Mouse (Mus musculus) ES-E14 (cell line): ENCODE results near the gene H2-Aa.

ENCODE experiments used
- MAFK ChIP-seq: IDR thresholded peaks from 2 replicates; pipeline ENCODE4 v1.6.1; 2014; ENCODE audit warnings: mild to moderate bottlenecking, low read depth, low read length, inconsistent platforms; ENCODE audit not compliant: insufficient read depth
- ZC3H11A ChIP-seq: IDR thresholded peaks from 2 replicates; pipeline ENCODE4 v1.6.1; 2012; ENCODE audit warnings: low read depth, mild to moderate bottlenecking, inconsistent platforms, low read length, borderline replicate concordance
- ZNF384 ChIP-seq: IDR thresholded peaks from 2 replicates; pipeline ENCODE4 v1.6.1; 2012; ENCODE audit warnings: low read depth, low read length, inconsistent platforms

- no peak for TF ChIP-seq ZNF384
- no peak for TF ChIP-seq MAFK
- TF ChIP-seq ZC3H11A = no peak
These were observed 26.7 kb upstream of the H2-Aa start for GRCm38 (mm10) chr17:34314286-34314685.
